Mouse (Mus musculus) spleen, adult 2 months (tissue): Measurements from ENCODE around the gene Dbndd2.

ENCODE experiments used
- CTCF ChIP-seq: fragments of 200-500 bp; IDR thresholded peaks from 2 replicates; pipeline ENCODE4 v1.5.1; 2011; ENCODE audit warnings: mild to moderate bottlenecking, inconsistent platforms; ENCODE audit not compliant: insufficient read depth, insufficient read length, insufficient replicate concordance; ENCODE audit errors: extremely low read depth
- POLR2A ChIP-seq: fragments of 200-500 bp; IDR thresholded peaks from 2 replicates; pipeline ENCODE4 v1.6.1; 2011; ENCODE audit warnings: low read depth, low read length, inconsistent platforms

DNA sequence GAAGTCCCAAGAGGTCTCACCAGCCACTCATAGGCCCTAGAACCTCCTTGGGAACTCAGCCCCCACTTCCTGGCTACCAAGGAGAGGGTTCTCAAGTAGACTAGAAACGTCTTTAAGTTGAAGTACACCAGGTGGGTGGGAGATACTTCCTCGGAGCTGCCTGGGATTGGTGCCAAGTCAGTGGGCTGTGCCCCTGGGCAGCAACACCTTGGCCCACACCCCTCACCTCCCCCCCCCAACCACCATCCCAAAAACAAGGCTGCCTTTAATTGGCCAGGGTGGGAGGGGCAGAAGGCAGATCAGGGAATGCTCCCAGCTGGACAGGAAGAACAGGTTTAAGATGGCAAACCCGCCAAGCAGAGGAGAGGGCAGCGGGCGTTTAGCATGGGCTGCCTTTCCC lies 45.6 kb upstream of the Dbndd2 start:
- TF ChIP-seq POLR2A (no peak), CTCF (no peak)
